Mouse (Mus musculus) liver, embryonic 14.5 days (tissue): Measurements from ENCODE around the gene Nav1. TPM values are rescaled to one million over a fixed set of nuclear protein-coding genes. Genes with fewer than 3 reads are reported as not detected.

ENCODE experiments used
- ATAC-seq: fragments of 200-750 bp; cut with Nextera tagmentation; 2 replicates; pipeline ENCODE4 v1.8.0; 2017; ENCODE audit warnings: moderate number of reproducible peaks, mild to moderate bottlenecking, moderate library complexity; ENCODE audit not compliant: insufficient read depth
- DNase-seq, 3 experiments: peaks; one replicate each; pipeline ENCODE4 v3.0.0-alpha.2; 2012 to 2013; ENCODE audit warnings: low read depth in 3 of 3, low spot score in 3 of 3
- H3K27ac ChIP-seq: fragments of 300-500 bp; sonication (generic); 2 replicates; pipeline ENCODE4 v1.5.1; 2014; ENCODE audit warnings: moderate library complexity, mild to moderate bottlenecking, control low read depth, inconsistent platforms
- H3K27me3 ChIP-seq: fragments of 300-500 bp; sonication (generic); 2 replicates; pipeline ENCODE4 v1.6.1; 2014; ENCODE audit warnings: mild to moderate bottlenecking, low read length, moderate library complexity; ENCODE audit not compliant: control insufficient read depth, insufficient read depth
- H3K36me3 ChIP-seq: fragments of 300-500 bp; sonication (generic); replicated peaks from 2 replicates; pipeline ENCODE4 v1.6.1; 2014; ENCODE audit warnings: low read depth; ENCODE audit not compliant: control insufficient read depth, insufficient read depth
- H3K4me1 ChIP-seq, 2 experiments: fragments of 200-500 bp in 1 of 2; fragments of 300-500 bp in 1 of 2; sonication (generic) in 1 of 2; replicated peaks; 2 replicates each; pipeline ENCODE4 v1.6.1; 2012 to 2014; ENCODE audit warnings: antibody characterized with exemption in 1 of 2, inconsistent platforms in 1 of 2, low read length in 1 of 2; ENCODE audit not compliant: control insufficient read depth in 2 of 2, insufficient read depth in 2 of 2
- H3K4me2 ChIP-seq: fragments of 300-500 bp; sonication (generic); 2 replicates; pipeline ENCODE4 v1.6.1; 2014; ENCODE audit warnings: low read depth, mild to moderate bottlenecking, control low read depth, moderate library complexity
- H3K4me3 ChIP-seq, 2 experiments: fragments of 200-500 bp in 1 of 2; fragments of 300-500 bp in 1 of 2; sonication (generic) in 1 of 2; 2 replicates each; pipeline ENCODE4 v1.5.1; 2012 to 2014; ENCODE audit warnings: low read depth in 2 of 2, low read length in 2 of 2, mild to moderate bottlenecking in 2 of 2, control low read depth in 1 of 2, inconsistent platforms in 1 of 2, moderate library complexity in 1 of 2; ENCODE audit not compliant: insufficient read depth in 1 of 2
- H3K9ac ChIP-seq: fragments of 300-500 bp; sonication (generic); replicated peaks from 2 replicates; pipeline ENCODE4 v1.6.1; 2014; ENCODE audit warnings: mild to moderate bottlenecking, control low read depth, moderate library complexity
- H3K9me3 ChIP-seq: fragments of 300-500 bp; sonication (generic); 2 replicates; pipeline ENCODE4 v1.6.1; 2016; ENCODE audit warnings: low read length, mixed read lengths; ENCODE audit not compliant: control insufficient read depth
- CTCF ChIP-seq: IDR thresholded peaks from 2 replicates; pipeline ENCODE4 v1.5.1; 2016; ENCODE audit warnings: antibody characterized with exemption, low read depth, control low read depth
- EP300 ChIP-seq: IDR thresholded peaks from 2 replicates; pipeline ENCODE4 v1.6.1; 2016; ENCODE audit warnings: antibody characterized with exemption, low read depth
- WGBS: fragments of 180-500 bp; shearing (Covaris S2); extraction: QIAGEN DNeasy Blood & Tissue Kit; methylation state at CpG from one replicate; pipeline ENCODE4 v1.1.7; 2014; ENCODE audit not compliant: insufficient replicate concordance; 5-methylcytosine and 5-hydroxymethylcytosine counted together
- polyA plus RNA-seq, 2 experiments: library from polyadenylated mRNA; depleted of rRNA in 1 of 2; stranded (reverse) in 1 of 2; unstranded in 1 of 2; fragments of >200 nt; fragmentation: Nextera tagmentation in 1 of 2; extraction: Ambion mirVana in 1 of 2; gene quantifications; 2 replicates each; pipeline versions ENCODE4 v1.2.1 to v1.2.3; 2012 to 2014

The Nav1 gene
- 1.3 and 1.5 TPM in 2 replicates for polyA plus RNA-seq (2012; rRNA removed)
- 1.0 and 1.8 TPM in 2 replicates for polyA plus RNA-seq (2014; fragmentation: Nextera tagmentation; extraction: Ambion mirVana)

- DNase-seq (no peak), ATAC-seq (no peak)
- no peak within 1 kb of the TSS for H3K27ac ChIP-seq
- 60% methylated on average over 7 of the region's 7 CpGs for WGBS
- no peaks in the 10 kb centered on the region for H3K36me3 ChIP-seq
- H3K4me3 ChIP-seq, result no peak within 1 kb of the TSS
- TF ChIP-seq CTCF, result no peak
- no peak for TF ChIP-seq EP300
- H3K27me3 ChIP-seq, result no peaks in the 10 kb centered on the region
- no peaks in the 10 kb centered on the region for H3K9me3 ChIP-seq
- no peak within 1 kb of the TSS for H3K9ac ChIP-seq
- no peak within 1 kb of the TSS for H3K4me2 ChIP-seq
- H3K4me1 ChIP-seq, result no peaks in the 10 kb centered on the region
Measured at GRCm38 (mm10) chr1:135607019-135607418, at the start of gene Nav1. Nav1 (minus strand) TSS chr1:135607295.

- H3K4me3 ChIP-seq, result no peak overlapping the region
- 77% methylated on average over 6 of the region's 6 CpGs for WGBS
- H3K27me3 ChIP-seq, result no peaks in the 10 kb centered on the region
- H3K4me1 ChIP-seq, result no peaks in the 10 kb centered on the region
- no peak for TF ChIP-seq CTCF
- no peak overlapping the region for H3K9ac ChIP-seq
- H3K4me2 ChIP-seq, result no peak overlapping the region
- ATAC-seq (no peak), DNase-seq (no peak)
- H3K36me3 ChIP-seq, result no peaks in the 10 kb centered on the region
- no peak overlapping the region for H3K27ac ChIP-seq
- H3K9me3 ChIP-seq, result no peaks in the 10 kb centered on the region
Measured at GRCm38 (mm10) chr1:135653909-135654308, 46.8 kb upstream of the Nav1 start.

- 65% methylated on average over 8 of the region's 8 CpGs for WGBS
- DNase-seq (no peak), ATAC-seq (no peak)
- H3K4me2 ChIP-seq, result no peak overlapping the region
- no peaks in the 10 kb centered on the region for H3K9me3 ChIP-seq
- no peak overlapping the region for H3K27ac ChIP-seq
- H3K27me3 ChIP-seq, result no peaks in the 10 kb centered on the region
- TF ChIP-seq EP300, result no peak
- TF ChIP-seq CTCF, result no peak
- no peaks in the 10 kb centered on the region for H3K4me1 ChIP-seq
- no peak overlapping the region for H3K4me3 ChIP-seq
- no peaks in the 10 kb centered on the region for H3K36me3 ChIP-seq
- no peak overlapping the region for H3K9ac ChIP-seq
Measured at GRCm38 (mm10) chr1:135645459-135646195, 38.5 kb upstream of the Nav1 start.

- ATAC-seq, result no peak
- Histone ChIP-seq H3K36me3 (no peaks in the 10 kb centered on the region), H3K27me3 (no peaks in the 10 kb centered on the region), H3K27ac (no peak overlapping the region), H3K9me3 (no peaks in the 10 kb centered on the region), H3K4me1 (no peaks in the 10 kb centered on the region), H3K9ac (no peak overlapping the region), H3K4me2 (no peak overlapping the region), H3K4me3 (no peak overlapping the region)
- no peak for DNase-seq
- WGBS, result 57% methylated on average over 5 of the region's 5 CpGs
- TF ChIP-seq CTCF (no peak), EP300 (no peak)
Measured at GRCm38 (mm10) chr1:135644110-135644509, 37.0 kb upstream of the Nav1 start.

- Histone ChIP-seq H3K9me3 (no peaks in the 10 kb centered on the region), H3K4me2 (no peak overlapping the region), H3K27me3 (no peaks in the 10 kb centered on the region), H3K36me3 (no peaks in the 10 kb centered on the region), H3K4me1 (no peaks in the 10 kb centered on the region), H3K9ac (no peak overlapping the region), H3K27ac (no peak overlapping the region), H3K4me3 (no peak overlapping the region)
- 53% methylated on average over 3 of the region's 3 CpGs for WGBS
- no peak for ATAC-seq
- DNase-seq, result no peak
- TF ChIP-seq CTCF (no peak), EP300 (no peak)
Measured at GRCm38 (mm10) chr1:135643691-135644090, 36.6 kb upstream of the Nav1 start.
